Mouse (Mus musculus) cerebellum, adult 18-20 months (tissue): Measurements from ENCODE around the gene Bid.
"Not testable (repeated sequence)": the region's sequence is repeated elsewhere in the genome, so short reads cannot be mapped to it uniquely, and the experiment has no call there.

ENCODE experiments used
- DNase-seq, 2 experiments: peaks; one replicate each; pipeline ENCODE4 v3.0.0; 2021

Bid gene

DNA sequence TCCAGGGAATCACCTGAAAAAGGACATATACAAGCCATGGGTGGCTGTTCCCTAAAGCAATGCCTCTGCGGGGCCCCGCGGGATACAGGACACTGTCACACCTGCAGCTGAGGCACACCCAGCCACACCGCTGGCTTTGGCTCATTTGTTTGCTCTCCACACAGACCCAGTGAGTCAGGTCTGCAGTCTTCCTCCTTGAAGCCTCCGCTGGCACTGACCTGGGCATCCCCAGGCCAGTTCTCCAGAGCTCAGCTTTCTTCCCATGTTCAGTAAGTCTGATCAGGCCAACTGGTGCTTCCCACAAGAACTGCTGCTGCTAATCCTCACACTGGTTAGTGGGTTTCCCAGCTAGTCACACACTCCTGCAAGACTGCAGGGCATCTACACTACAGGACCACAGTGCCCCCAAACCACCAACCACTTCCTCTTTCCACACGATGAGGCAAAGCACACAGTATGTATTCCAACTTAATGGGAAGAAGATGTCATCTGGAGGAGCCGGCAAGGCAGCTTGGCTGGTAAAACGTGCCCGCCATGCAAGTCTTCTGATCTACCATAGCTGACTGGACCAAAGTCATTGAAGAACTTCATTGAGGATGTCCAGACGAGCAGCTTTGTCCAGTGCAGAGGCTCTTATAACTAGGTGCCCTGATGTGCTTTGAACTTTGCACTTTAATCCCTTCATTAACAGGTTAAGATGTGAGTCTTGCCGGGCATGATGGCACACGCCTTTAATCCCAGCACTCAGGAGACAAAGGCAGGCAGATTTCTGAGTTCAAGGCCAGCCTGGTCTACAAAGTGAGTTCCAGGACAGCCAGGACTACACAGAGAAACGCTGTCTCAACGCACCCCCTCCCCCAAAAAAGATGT is 14.6 kb downstream of the Bid start:
- no peak for DNase-seq

DNA sequence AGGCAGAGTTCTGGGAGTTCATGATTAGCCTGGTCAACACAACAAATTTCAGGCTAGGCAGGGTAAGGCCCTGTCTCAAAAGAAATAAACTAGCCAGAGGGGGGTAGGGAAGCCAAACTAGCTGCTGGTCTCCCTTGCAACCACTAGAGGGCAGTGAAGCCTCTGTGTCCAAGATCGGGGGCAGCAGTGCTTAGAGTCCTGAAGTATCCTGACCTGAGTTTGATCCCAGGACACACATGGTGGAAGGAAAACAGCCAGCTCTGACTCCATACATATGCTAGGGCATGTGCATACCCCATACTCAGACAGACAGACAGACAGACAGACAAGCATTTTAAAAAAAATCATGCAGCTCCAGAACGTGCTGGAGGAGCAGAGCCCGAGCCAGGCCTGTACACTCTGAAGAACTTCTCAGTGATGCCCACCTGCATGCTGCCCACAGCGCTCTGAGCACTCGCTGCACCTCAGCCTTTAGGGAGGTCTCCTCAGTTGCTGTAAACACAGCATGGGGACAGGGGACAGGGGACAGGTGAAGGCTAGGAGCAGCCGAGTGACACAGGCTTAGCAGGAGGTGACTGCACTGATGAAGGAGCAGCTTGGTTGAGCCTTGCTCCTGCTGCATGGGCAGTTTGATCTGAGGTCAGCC is 18.3 kb downstream of the Bid start:
- peak; percentile 37 to 50 for DNase-seq

DNA sequence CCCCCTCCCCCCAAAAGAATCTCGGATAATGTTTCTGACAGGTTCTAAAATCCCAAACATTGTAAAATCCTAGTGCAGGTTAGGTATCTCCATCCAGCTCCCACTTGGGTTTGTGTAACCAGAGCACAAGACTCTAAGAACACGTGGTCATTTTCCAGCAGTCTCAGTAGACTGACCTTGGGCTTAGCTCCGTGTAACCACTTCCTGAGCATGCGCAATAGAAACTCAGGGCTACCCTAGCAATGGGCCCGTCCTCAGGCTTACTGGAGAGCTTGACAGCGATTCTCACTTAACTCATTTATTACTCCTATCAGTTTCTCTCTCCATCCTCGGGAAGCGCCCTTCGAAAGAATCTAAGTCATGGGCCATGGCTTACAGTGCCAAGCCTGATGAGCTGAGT is 22.1 kb downstream of the Bid start:
- no peak for DNase-seq

DNA sequence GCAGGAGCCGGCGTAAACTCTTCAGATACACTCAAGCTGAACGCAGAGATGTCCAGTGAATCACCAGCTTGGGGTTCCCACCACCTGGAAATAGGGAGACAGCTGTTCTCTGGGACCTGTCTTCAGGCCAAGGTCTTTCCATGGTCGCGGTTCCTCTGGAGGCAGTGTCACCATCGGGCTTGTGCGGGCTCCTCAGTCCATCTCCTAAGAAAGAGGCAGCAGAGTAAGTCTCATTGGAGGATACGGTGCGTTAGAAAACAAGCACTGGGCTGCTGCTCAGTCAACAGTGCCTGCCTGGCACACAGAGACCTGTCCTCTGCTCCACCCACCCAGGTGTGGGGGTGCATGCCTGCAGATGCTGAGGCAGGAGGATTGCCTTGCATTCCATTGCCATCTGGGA is 22.6 kb downstream of the Bid start:
- DNase-seq, result no peak

DNA sequence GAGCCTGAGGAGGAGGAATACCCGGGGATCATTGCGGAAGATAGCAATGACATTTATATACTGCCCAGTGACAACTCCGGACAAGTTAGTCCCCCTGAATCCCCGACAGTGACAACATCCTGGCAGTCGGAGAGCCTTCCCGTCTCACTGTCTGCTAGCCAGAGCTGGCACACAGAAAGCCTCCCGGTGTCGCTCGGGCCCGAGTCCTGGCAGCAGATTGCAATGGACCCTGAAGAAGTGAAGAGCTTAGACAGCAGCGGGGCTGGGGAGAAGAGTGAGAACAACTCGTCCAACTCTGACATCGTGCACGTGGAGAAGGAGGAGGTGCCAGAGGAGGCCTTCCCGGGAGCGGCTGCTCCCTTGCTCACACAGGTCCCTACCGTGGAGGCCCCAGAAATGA is 30.0 kb downstream of the Bid start:
- no peak for DNase-seq

DNA sequence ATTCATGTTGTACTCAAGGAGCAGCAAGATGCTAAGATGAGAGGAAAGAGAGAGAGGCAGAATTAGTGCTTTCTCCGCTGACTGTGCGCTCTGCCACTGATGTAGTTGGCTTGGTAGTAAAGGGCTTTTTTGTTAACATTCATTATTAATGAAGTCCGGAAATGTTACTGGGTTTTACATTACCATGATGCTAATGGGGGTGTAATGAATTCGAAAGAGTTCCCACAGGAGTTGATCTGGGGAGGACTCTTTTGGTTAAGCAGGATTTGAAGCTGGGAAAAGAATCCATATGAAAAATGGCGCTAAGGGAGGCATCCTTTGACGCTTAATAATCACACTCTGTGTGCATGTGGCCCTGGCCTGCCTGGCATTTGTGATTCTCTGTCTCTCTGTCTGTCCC is 32.2 kb downstream of the Bid start:
- DNase-seq, result no peak

DNA sequence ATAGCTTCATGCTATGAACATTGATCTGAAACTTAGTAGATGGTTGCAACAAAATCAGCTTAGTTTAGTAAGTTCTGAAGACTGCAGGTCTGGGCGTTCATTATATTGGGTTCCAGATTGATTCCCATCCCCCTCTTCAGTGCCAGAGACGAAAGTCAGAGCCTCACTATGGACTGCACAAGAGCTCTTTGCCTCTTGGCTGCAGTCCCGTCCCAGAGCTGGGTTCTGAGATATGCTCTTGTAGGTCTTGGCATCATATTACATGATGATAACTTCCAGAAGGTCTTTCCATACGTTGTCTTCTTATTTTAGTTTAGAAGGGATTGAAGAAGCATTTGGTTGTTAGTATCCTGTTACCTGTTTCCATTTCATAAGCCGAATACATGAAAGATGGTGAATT is 37.6 kb downstream of the Bid start:
- no peak for DNase-seq

DNA sequence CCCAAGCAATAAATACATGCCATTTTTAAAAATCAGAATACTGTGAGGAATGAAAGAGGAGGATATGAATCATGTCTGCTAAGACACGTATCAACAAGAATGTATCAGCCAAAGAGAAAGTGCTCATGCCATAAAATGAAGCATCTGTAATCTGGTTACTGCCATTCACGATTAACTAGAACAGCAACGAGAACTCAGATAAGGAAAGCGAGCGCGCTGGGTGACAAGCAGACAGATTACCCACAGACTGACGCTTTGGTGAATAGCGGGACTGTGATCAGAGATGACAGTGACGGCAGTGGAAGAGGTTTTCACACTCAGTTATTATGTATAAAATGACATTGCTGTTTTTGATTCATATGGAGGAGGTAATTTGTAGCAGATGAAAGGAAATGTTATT is 42.8 kb downstream of the Bid start:
- no peak for DNase-seq

DNA sequence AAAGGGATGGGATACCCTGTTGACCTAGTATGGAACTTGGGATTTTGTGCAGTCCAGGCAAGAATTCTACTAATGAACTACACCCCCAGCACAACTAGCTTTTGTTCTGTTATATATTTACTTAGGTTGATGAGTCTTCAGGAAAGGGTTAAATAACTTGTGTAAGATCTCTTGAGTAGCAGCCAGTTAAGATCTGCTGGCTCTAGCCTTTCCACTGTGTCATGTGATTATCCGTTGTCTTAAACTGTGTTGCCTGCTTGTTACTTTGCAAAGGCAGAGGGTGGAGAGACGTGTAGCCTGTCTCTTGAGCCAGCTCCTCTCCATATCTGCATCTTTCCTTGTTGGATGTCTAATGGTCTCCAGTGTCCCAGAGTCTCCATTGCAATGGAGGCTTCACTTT is 45.4 kb downstream of the Bid start:
- DNase-seq, result no peak

DNA sequence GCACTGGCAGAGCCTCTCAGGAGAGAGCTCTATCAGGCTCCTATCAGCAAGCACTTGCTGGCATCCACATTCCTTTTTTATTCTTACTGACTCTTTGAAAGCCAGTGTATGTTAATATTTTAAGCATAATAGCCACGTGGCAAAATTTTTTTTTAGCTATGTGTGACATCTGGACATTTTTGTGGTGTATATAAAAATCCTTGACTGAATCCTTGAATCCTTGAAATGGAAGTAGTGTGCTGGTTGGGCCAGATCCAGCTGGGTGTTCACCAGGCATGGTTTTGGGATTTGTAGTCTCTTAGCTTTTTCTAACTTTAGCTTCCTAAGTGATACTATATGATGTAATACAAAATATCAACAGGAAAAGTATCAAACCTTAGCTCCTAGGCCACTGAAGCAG is 47.8 kb downstream of the Bid start:
- no peak for DNase-seq

DNA sequence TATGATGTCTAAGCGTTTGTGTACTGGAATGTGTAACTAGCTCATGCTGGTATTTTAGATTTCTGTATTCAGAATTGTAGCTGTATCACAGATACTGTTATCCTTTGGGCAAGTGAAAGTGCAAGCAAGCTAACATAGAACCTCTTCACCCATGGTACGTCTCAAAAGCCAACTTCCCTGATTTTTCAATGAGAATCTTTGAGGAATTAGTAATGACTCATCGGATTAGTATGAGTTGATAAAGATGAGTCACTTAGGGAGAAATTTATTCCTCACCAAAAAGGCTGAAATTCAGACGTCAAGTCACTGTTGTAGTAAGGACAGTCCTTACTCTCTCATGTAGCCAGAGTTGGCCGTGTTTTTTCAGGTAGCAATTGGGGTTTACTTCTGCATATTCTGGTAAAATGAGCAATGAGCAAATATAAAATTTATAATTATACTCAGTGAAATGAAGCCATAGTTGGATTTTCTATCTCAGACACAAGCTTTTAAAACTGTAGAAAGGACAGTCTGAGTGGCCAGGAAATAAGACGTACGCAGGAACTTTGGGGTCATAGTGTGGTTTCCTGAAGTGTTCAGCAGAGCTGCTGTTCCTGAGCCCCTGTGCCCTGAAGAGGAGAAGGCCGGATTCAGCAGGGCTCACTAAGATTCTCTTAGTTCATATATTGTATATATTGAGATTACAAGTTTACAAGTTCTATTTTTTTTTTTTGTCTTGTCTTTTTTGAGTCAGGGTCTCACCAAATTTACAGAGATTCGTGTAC is 50.4 kb downstream of the Bid start:
- DNase-seq, result no peak

DNA sequence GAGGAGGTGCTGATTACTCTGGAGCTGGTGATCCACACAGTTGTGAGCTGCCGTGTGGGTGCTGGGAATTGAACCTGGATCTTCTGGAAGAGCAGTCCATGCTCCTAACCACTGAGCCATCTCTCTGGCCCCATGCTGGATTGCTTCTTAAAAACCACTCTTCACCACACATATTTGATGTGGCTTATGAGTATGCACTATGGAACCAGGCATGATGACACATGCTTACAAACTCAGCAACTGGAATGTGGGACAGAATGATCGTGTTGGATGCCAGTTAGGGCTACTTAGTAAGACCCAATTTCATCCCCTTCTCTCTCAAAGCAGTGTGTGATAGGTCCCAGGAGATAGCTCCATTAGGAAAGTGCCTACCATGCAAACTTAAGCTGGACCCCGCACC is 56.6 kb downstream of the Bid start:
- DNase-seq, result no peak

DNA sequence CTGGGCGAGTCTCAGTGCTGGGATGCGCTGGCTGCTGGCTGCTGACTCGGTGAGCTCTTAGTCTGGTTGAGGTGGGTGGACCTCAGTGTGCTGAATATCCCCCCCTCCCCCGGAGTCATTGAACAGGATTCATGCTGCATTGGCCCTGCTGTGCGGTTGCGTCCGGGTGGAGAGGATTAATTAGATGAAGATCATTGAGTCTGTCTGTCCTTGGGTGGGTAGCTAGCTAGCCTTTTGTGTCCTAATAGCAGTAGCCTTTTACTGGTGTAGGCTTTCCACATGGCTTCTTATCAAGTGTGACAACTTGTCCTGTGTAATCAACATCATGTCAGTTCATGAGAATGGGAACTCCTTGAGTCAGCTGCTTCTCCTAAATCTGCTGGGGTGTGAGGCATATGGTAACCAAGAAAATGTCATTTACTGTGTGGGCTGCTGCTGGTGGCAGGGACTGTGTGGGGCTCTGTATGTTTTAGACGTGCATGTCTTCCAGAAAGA is 58.4 kb downstream of the Bid start:
- DNase-seq, result peak in 1 of 2 experiments; percentile 11

DNA sequence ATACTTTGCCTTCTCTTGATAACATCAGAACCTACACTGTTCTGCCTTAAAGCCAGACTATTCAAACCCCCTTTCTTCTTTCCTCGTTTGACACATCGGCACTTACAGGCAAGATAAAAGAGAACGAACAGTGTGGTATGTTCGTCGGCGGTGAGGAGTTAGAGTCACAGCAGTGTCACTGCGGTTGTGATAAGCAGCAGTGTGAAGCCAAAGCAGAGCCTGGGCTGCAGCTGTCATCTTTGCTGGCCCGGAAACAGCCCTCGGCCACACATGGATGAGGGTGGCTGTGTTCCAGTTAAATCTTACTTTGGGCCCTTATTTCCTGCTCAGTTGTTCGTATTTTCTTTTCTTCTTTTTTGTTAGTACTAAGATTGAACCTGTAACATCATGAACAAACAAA is 62.2 kb downstream of the Bid start:
- peak in 1 of 2 experiments; percentile 17 for DNase-seq

DNA sequence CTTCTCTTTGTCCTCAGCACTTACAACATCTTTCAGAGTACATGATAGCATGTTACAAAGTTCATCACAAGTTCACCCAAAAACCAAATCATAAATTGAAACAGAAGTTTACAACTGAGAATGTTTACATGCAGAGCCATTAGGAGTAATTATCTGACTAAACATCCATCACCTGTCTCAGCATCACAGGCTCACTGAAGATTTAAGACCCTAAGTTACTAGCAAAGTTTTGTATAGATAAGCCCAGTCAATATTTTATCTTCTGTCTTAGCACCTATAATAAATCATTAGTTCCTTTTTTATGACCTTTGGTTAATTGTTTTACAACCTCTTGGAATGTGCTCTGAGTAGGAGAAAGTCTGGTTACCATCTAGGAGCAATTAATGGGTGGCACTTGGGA is 65.9 kb downstream of the Bid start:
- DNase-seq, result not testable (repeated sequence)
